Mouse (Mus musculus) small intestine, adult 2 months (tissue): ENCODE data around the gene Stxbp6. TPM values are rescaled to one million over a fixed set of nuclear protein-coding genes. Genes with fewer than 3 reads are reported as not detected.

ENCODE experiments used
- H3K27ac ChIP-seq: fragments of 200-500 bp; 2 replicates; pipeline ENCODE4 v1.5.1; 2012; ENCODE audit warnings: low read depth, low read length, control low read depth, inconsistent platforms; ENCODE audit not compliant: insufficient read depth
- H3K27me3 ChIP-seq: fragments of 200-500 bp; 2 replicates; pipeline ENCODE4 v1.6.1; 2012; ENCODE audit warnings: mild to moderate bottlenecking, moderate library complexity, low read length, inconsistent platforms; ENCODE audit not compliant: control insufficient read depth, insufficient read depth
- H3K36me3 ChIP-seq: fragments of 200-500 bp; 2 replicates; pipeline ENCODE4 v1.6.1; 2012; ENCODE audit warnings: mild to moderate bottlenecking, low read length, control low read depth, inconsistent platforms; ENCODE audit not compliant: control insufficient read depth, insufficient read depth
- H3K4me1 ChIP-seq: fragments of 200-500 bp; 2 replicates; pipeline ENCODE4 v1.6.1; 2012; ENCODE audit warnings: low read length, inconsistent platforms, mixed read lengths; ENCODE audit not compliant: control insufficient read depth, insufficient read depth, insufficient read length
- H3K4me3 ChIP-seq: fragments of 200-500 bp; 2 replicates; pipeline ENCODE4 v1.5.1; 2012; ENCODE audit warnings: low read depth, mild to moderate bottlenecking, control low read depth, inconsistent platforms, low read length, moderate library complexity
- CTCF ChIP-seq: fragments of 200-500 bp; IDR thresholded peaks from 2 replicates; pipeline ENCODE4 v1.5.1; 2012; ENCODE audit warnings: low read depth, mild to moderate bottlenecking, control low read depth, inconsistent platforms, low read length, moderate library complexity, mixed read lengths; ENCODE audit not compliant: insufficient replicate concordance, insufficient read length; ENCODE audit errors: extremely low read depth
- POLR2A ChIP-seq: fragments of 200-500 bp; IDR thresholded peaks from 2 replicates; pipeline ENCODE4 v1.6.1; 2012; ENCODE audit warnings: low read depth, mild to moderate bottlenecking, control low read depth, inconsistent platforms, low read length, moderate library complexity
- WGBS: fragments of 180-500 bp; shearing (Covaris S2); methylation state at CpG from one replicate; pipeline ENCODE4 v1.1.7; 2018; 5-methylcytosine and 5-hydroxymethylcytosine counted together
- polyA plus RNA-seq: library from polyadenylated mRNA; depleted of rRNA; stranded (reverse); fragments of >200 nt; gene quantifications from 2 replicates; pipeline ENCODE4 v1.2.3, GENCODE M21; 2012

Stxbp6 gene
- polyA plus RNA-seq, 1 experiment = 3.1 TPM

GRCm38 (mm10) chr12:44858110-44858885 is 216.2 kb downstream of the Stxbp6 start:
- Histone ChIP-seq H3K4me3 (no peak overlapping the region), H3K27me3 (no peaks in the 10 kb centered on the region), H3K27ac (no peak overlapping the region), H3K36me3 (no peaks in the 10 kb centered on the region), H3K4me1 (no peaks in the 10 kb centered on the region; the same call in 1 of the 2 replicates)
- no peak for TF ChIP-seq CTCF
- 21% methylated on average over 4 of the region's 4 CpGs for WGBS

GRCm38 (mm10) chr12:44852024-44852423 is 222.5 kb downstream of the Stxbp6 start:
- Histone ChIP-seq H3K27me3 (no peaks in the 10 kb centered on the region), H3K36me3 (no peaks in the 10 kb centered on the region), H3K4me3 (no peak overlapping the region), H3K27ac (no peak overlapping the region), H3K4me1 (no peaks in the 10 kb centered on the region)
- 89% methylated on average over 1 of the region's 1 CpGs for WGBS
- TF ChIP-seq POLR2A (no peak), CTCF (no peak)

GRCm38 (mm10) chr12:44850516-44850915 is 224.0 kb downstream of the Stxbp6 start:
- H3K4me1 ChIP-seq = no peaks in the 10 kb centered on the region
- WGBS = 51% methylated on average over 1 of the region's 1 CpGs
- no peak for TF ChIP-seq CTCF
- no peak for TF ChIP-seq POLR2A
- H3K36me3 ChIP-seq = no peaks in the 10 kb centered on the region
- H3K27ac ChIP-seq = no peak overlapping the region
- no peaks in the 10 kb centered on the region for H3K27me3 ChIP-seq
- no peak overlapping the region for H3K4me3 ChIP-seq

- Histone ChIP-seq H3K36me3 (no peaks in the 10 kb centered on the region), H3K27ac (no peak overlapping the region), H3K27me3 (no peaks in the 10 kb centered on the region), H3K4me1 (no peaks in the 10 kb centered on the region), H3K4me3 (no peak overlapping the region)
- 36% methylated on average over 3 of the region's 3 CpGs for WGBS
- TF ChIP-seq CTCF = no peak
- no peak for TF ChIP-seq POLR2A
Observed at GRCm38 (mm10) chr12:44848483-44849221, 225.9 kb downstream of the Stxbp6 start.

GRCm38 (mm10) chr12:44840585-44840984 is 233.9 kb downstream of the Stxbp6 start:
- 56% methylated on average over 2 of the region's 2 CpGs for WGBS
- H3K4me1 ChIP-seq = no peaks in the 10 kb centered on the region
- no peak overlapping the region for H3K27ac ChIP-seq
- TF ChIP-seq CTCF = no peak
- TF ChIP-seq POLR2A = no peak
- no peak overlapping the region for H3K4me3 ChIP-seq
- no peaks in the 10 kb centered on the region for H3K36me3 ChIP-seq
- H3K27me3 ChIP-seq = no peaks in the 10 kb centered on the region

GRCm38 (mm10) chr12:44839594-44840373 is 234.7 kb downstream of the Stxbp6 start:
- TF ChIP-seq CTCF (no peak), POLR2A (no peak)
- Histone ChIP-seq H3K4me1 (no peaks in the 10 kb centered on the region), H3K27me3 (no peaks in the 10 kb centered on the region), H3K36me3 (no peaks in the 10 kb centered on the region), H3K4me3 (no peak overlapping the region), H3K27ac (no peak overlapping the region)
- 67% methylated on average over 7 of the region's 7 CpGs for WGBS
